Mouse (Mus musculus): Measurements from ENCODE around the gene Gm10295. TPM values are rescaled to one million over a fixed set of nuclear protein-coding genes. Genes with fewer than 3 reads are reported as not detected.
A peak's percentile ranks its signal among the peaks of the same experiment; 100 is the strongest.

Gm10295 gene
- total and polyA plus RNA-seq, 2 experiments, result not detected

GRCm38 (mm10) chr7:71379826-71380825, 28.8 kb upstream of the Gm10295 start:
- H3K36me3 ChIP-seq (ENCODE audit: control insufficient read depth, insufficient read depth, low read length), result no peaks in the 10 kb centered on the region
- H3K27ac ChIP-seq (replicated peaks; ENCODE audit: insufficient read depth, low read depth, low read length), result no peak overlapping the region
- H3K4me3 ChIP-seq (ENCODE audit: insufficient read depth, low read depth, low read length), result no peak overlapping the region
- H3K27me3 ChIP-seq (ENCODE audit: control insufficient read depth, insufficient read depth, low read length), result no peaks in the 10 kb centered on the region
- H3K4me1 ChIP-seq (ENCODE audit: control insufficient read depth, insufficient read depth, low read length), result no peaks in the 10 kb centered on the region
- no peaks in the 10 kb centered on the region for H3K79me2 ChIP-seq (ENCODE audit: control insufficient read depth, insufficient read depth, low read length)
- TF ChIP-seq CTCF (IDR thresholded peaks at IDR 0.05; ENCODE audit: low read depth, low read length) (no peak), POLR2A (IDR thresholded peaks at IDR 0.05; ENCODE audit: extremely low read depth, insufficient read depth, low read length) (no peak)
- DNase-seq (ENCODE audit: extremely low read depth, low read depth, low spot score), result no peak
- no peak overlapping the region for H3K9ac ChIP-seq (ENCODE audit: low read depth, low read length)
- WGBS, result 47% methylated on average over 18 of the region's 18 CpGs

GRCm38 (mm10) chr7:71378812-71379760, 27.8 kb upstream of the Gm10295 start:
- Histone ChIP-seq H3K27ac (replicated peaks; ENCODE audit: insufficient read depth, low read depth, low read length) (no peak overlapping the region), H3K4me3 (ENCODE audit: insufficient read depth, low read depth, low read length) (no peak overlapping the region), H3K4me1 (ENCODE audit: control insufficient read depth, insufficient read depth, low read length) (no peaks in the 10 kb centered on the region), H3K27me3 (ENCODE audit: control insufficient read depth, insufficient read depth, low read length) (no peaks in the 10 kb centered on the region), H3K79me2 (ENCODE audit: control insufficient read depth, insufficient read depth, low read length) (no peaks in the 10 kb centered on the region), H3K9ac (ENCODE audit: low read depth, low read length) (no peak overlapping the region), H3K36me3 (ENCODE audit: control insufficient read depth, insufficient read depth, low read length) (no peaks in the 10 kb centered on the region)
- DNase-seq (ENCODE audit: extremely low read depth, low read depth, low spot score), result peak; percentile 29
- TF ChIP-seq POLR2A (IDR thresholded peaks at IDR 0.05; ENCODE audit: extremely low read depth, insufficient read depth, low read length), result no peak
- TF ChIP-seq CTCF (IDR thresholded peaks at IDR 0.05; ENCODE audit: low read depth, low read length), result peak; percentile 23
- 73% methylated on average over 18 of the region's 18 CpGs for WGBS

- 81% methylated on average over 6 of the region's 6 CpGs for WGBS
Measured at GRCm38 (mm10) chr7:71377983-71378382, 26.7 kb upstream of the Gm10295 start.

GRCm38 (mm10) chr7:71374059-71374458, 22.8 kb upstream of the Gm10295 start:
- no peak overlapping the region for H3K4me3 ChIP-seq (ENCODE audit: insufficient read depth, low read depth, low read length)
- H3K27ac ChIP-seq (replicated peaks; ENCODE audit: insufficient read depth, low read depth, low read length), result no peak overlapping the region
- TF ChIP-seq CTCF (IDR thresholded peaks at IDR 0.05; ENCODE audit: low read depth, low read length) (no peak), POLR2A (IDR thresholded peaks at IDR 0.05; ENCODE audit: extremely low read depth, insufficient read depth, low read length) (no peak)
- no peak overlapping the region for H3K9ac ChIP-seq (ENCODE audit: low read depth, low read length)
- H3K79me2 ChIP-seq (ENCODE audit: control insufficient read depth, insufficient read depth, low read length), result no peaks in the 10 kb centered on the region
- no peaks in the 10 kb centered on the region; the same call in 1 of the 2 replicates for H3K4me1 ChIP-seq (ENCODE audit: control insufficient read depth, insufficient read depth, low read length)
- DNase-seq (ENCODE audit: extremely low read depth, low read depth, low spot score), result no peak
- no peaks in the 10 kb centered on the region for H3K27me3 ChIP-seq (ENCODE audit: control insufficient read depth, insufficient read depth, low read length)
- WGBS, result 84% methylated on average over 5 of the region's 5 CpGs
- no peaks in the 10 kb centered on the region for H3K36me3 ChIP-seq (ENCODE audit: control insufficient read depth, insufficient read depth, low read length)

More at GRCm38 (mm10) chr7:71377983-71378382, 26.7 kb upstream of the Gm10295 start:
- H3K36me3 ChIP-seq (ENCODE audit: control insufficient read depth, insufficient read depth, low read length), result no peaks in the 10 kb centered on the region
- H3K4me3 ChIP-seq (ENCODE audit: insufficient read depth, low read depth, low read length), result no peak overlapping the region
- no peaks in the 10 kb centered on the region for H3K79me2 ChIP-seq (ENCODE audit: control insufficient read depth, insufficient read depth, low read length)
- TF ChIP-seq POLR2A (IDR thresholded peaks at IDR 0.05; ENCODE audit: extremely low read depth, insufficient read depth, low read length), result no peak
- TF ChIP-seq CTCF (IDR thresholded peaks at IDR 0.05; ENCODE audit: low read depth, low read length), result no peak
- no peak overlapping the region for H3K27ac ChIP-seq (replicated peaks; ENCODE audit: insufficient read depth, low read depth, low read length)
- no peak overlapping the region for H3K9ac ChIP-seq (ENCODE audit: low read depth, low read length)
- H3K4me1 ChIP-seq (ENCODE audit: control insufficient read depth, insufficient read depth, low read length), result no peaks in the 10 kb centered on the region
- H3K27me3 ChIP-seq (ENCODE audit: control insufficient read depth, insufficient read depth, low read length), result no peaks in the 10 kb centered on the region
- no peak for DNase-seq (ENCODE audit: extremely low read depth, low read depth, low spot score)

- Histone ChIP-seq H3K9ac (ENCODE audit: low read depth, low read length) (no peak overlapping the region), H3K27me3 (ENCODE audit: control insufficient read depth, insufficient read depth, low read length) (no peaks in the 10 kb centered on the region), H3K4me1 (ENCODE audit: control insufficient read depth, insufficient read depth, low read length) (no peaks in the 10 kb centered on the region; the same call in 1 of the 2 replicates), H3K79me2 (ENCODE audit: control insufficient read depth, insufficient read depth, low read length) (no peaks in the 10 kb centered on the region), H3K36me3 (ENCODE audit: control insufficient read depth, insufficient read depth, low read length) (no peaks in the 10 kb centered on the region), H3K27ac (replicated peaks; ENCODE audit: insufficient read depth, low read depth, low read length) (no peak overlapping the region), H3K4me3 (ENCODE audit: insufficient read depth, low read depth, low read length) (no peak overlapping the region)
- DNase-seq (ENCODE audit: extremely low read depth, low read depth, low spot score), result no peak
- no peak for TF ChIP-seq POLR2A (IDR thresholded peaks at IDR 0.05; ENCODE audit: extremely low read depth, insufficient read depth, low read length)
- TF ChIP-seq CTCF (IDR thresholded peaks at IDR 0.05; ENCODE audit: low read depth, low read length), result no peak
- WGBS, result 51% methylated on average over 2 of the region's 2 CpGs
Measured at GRCm38 (mm10) chr7:71371916-71372315, 20.6 kb upstream of the Gm10295 start.

Measured in liver, adult 2 months (tissue).